ENCODE assay signal across 13 mouse cellular contexts in genomic region chr4:119127229-119127628, GRCm38 (mm10). TPM values are rescaled to one million over a fixed set of nuclear protein-coding genes. Genes with fewer than 3 reads are reported as not detected.
DNase-seq lines count a peak whose midpoint lies in the region; ATAC-seq lines count a peak whose summit lies in the region.
"Had no signal": no experiment of that assay in that cellular context is flagged by ENCODE, and none has a peak within 500 bp of the region (broad histone marks: within the 10 kb centered on the region; RNA-seq: fewer than 3 reads in every experiment).

No protein-coding gene starts in this region.

- ATAC-seq in heart, embryonic 11.5 days (replicated peaks; ENCODE audit: insufficient number of reproducible peaks, low FRiP score, low TSS enrichment) = no peak
- ATAC-seq: forebrain, embryonic 16.5 days had no signal

- no peak for DNase-seq in heart, postnatal 14 days
- peak; percentile 49 for DNase-seq in c-Kit-positive CD71-negative TER-119-negative erythroid progenitor cells, embryonic 14.5 days (ENCODE audit: low read depth)
- DNase-seq in lung, postnatal 14 days = peak; percentile 34
- DNase-seq in splenic B cell, adult 2 months (ENCODE audit: low read depth, low spot score) = peak; percentile 86
- no peak for DNase-seq in embryo, embryonic 10.5 days (ENCODE audit: low spot score)
- no peak for DNase-seq in MN1 (ENCODE audit: low spot score)
- DNase-seq in hindbrain, embryonic 10.5 days (ENCODE audit: low spot score) = no peak
- DNase-seq: cerebellum, adult 11-12 months; kidney, adult 9 months had no signal

- H3K27me3 ChIP-seq in heart, embryonic 11.5 days (ENCODE audit: control insufficient read depth, insufficient read depth, low read length) = no peaks in the 10 kb centered on the region
- H3K27me3 ChIP-seq in splenic B cell, adult 2 months (ENCODE audit: control insufficient read depth, insufficient read depth, low read length, poor library complexity, severe bottlenecking) = no peaks in the 10 kb centered on the region
- no peaks in the 10 kb centered on the region for H3K27me3 ChIP-seq in hindbrain, embryonic 10.5 days (ENCODE audit: insufficient read depth, poor library complexity, severe bottlenecking)
- H3K27me3 ChIP-seq: limb, embryonic 12.5 days; neural tube, embryonic 12.5 days had no signal

- H3K4me3 ChIP-seq in heart, embryonic 11.5 days (ENCODE audit: low read depth, low read length) = no peak overlapping the region
- no peak overlapping the region for H3K4me3 ChIP-seq in hindbrain, embryonic 10.5 days
- H3K4me3 ChIP-seq: limb, embryonic 12.5 days; neural tube, embryonic 12.5 days had no signal

- H3K36me3 ChIP-seq in heart, embryonic 11.5 days (ENCODE audit: control insufficient read depth, insufficient read depth, low read length) = peaks cover 30% of the 10 kb centered on the region
- peaks cover 3% of the 10 kb centered on the region for H3K36me3 ChIP-seq in splenic B cell, adult 2 months (ENCODE audit: control insufficient read depth, insufficient read depth, low read length, poor library complexity, severe bottlenecking)
- peaks cover 100% of the 10 kb centered on the region for H3K36me3 ChIP-seq in hindbrain, embryonic 10.5 days

- peaks cover 57% of the 10 kb centered on the region for H3K4me1 ChIP-seq in heart, embryonic 11.5 days (ENCODE audit: control insufficient read depth, insufficient read depth, low read length)
- H3K4me1 ChIP-seq in hindbrain, embryonic 10.5 days (replicated peaks) = peaks cover 44% of the 10 kb centered on the region; the same call in 1 of the 2 replicates
- H3K4me1 ChIP-seq: neural tube, embryonic 12.5 days had no signal

- 57% methylated on average over 6 of the region's 6 CpGs for WGBS in heart, embryonic 11.5 days (ENCODE audit: insufficient replicate concordance)
- 84% methylated on average over 6 of the region's 6 CpGs for WGBS in hindbrain, embryonic 10.5 days

- no peak overlapping the region for H3K4me2 ChIP-seq in heart, embryonic 11.5 days
- H3K4me2 ChIP-seq: limb, embryonic 12.5 days; neural tube, embryonic 12.5 days had no signal

- no peaks in the 10 kb centered on the region for H3K9me3 ChIP-seq in heart, embryonic 11.5 days (replicated peaks; ENCODE audit: control insufficient read depth, low read length)
- no peaks in the 10 kb centered on the region for H3K9me3 ChIP-seq in hindbrain, embryonic 10.5 days
- H3K9me3 ChIP-seq: limb, embryonic 12.5 days; neural tube, embryonic 12.5 days had no signal

- intact Hi-C loops in heart, postnatal 14 days (cut with DNase I) = no loop called here

- no peak overlapping the region for H3K27ac ChIP-seq in heart, embryonic 11.5 days (ENCODE audit: low read depth, low read length)
- H3K27ac ChIP-seq in hindbrain, embryonic 10.5 days = no peak overlapping the region
- H3K27ac ChIP-seq: limb, embryonic 12.5 days; neural tube, embryonic 12.5 days had no signal

- peak overlapping the region; percentile 2; the same call in 1 of the 2 replicates for H3K9ac ChIP-seq in heart, embryonic 11.5 days (ENCODE audit: low read depth, low read length)
- H3K9ac ChIP-seq: limb, embryonic 12.5 days; neural tube, embryonic 12.5 days had no signal

RNA-seq across cellular contexts. Expression of gene Slc2a1, which starts 18.7 kb away (rescaled TPM):
- 426 and 446 TPM in 2 replicates for polyA plus RNA-seq in heart, embryonic 11.5 days (2014; fragmentation: Nextera tagmentation; extraction: Ambion mirVana)
- total RNA-seq in heart, postnatal 14 days (2021) = 1 to 10 TPM; 6.2 to 8.5 TPM
- 153 and 228 TPM in 2 replicates for polyA plus RNA-seq in hindbrain, embryonic 10.5 days (2016; fragmentation: Nextera tagmentation; extraction: Ambion mirVana)

RNA-seq across cellular contexts. Expression of gene Zfp691, which starts 46.8 kb away (rescaled TPM):
- 10.9 and 13.7 TPM in 2 replicates for polyA plus RNA-seq in heart, embryonic 11.5 days (2014; fragmentation: Nextera tagmentation; extraction: Ambion mirVana)
- total RNA-seq in heart, postnatal 14 days (2021) = 10 to 100 TPM; 18.7 to 20.2 TPM
- 10.0 and 11.0 TPM in 2 replicates for polyA plus RNA-seq in hindbrain, embryonic 10.5 days (2016; fragmentation: Nextera tagmentation; extraction: Ambion mirVana)

Comparison
In these comparisons a context has a peak if more than half of its experiments do, and no peak if none do; other contexts are left out.
1. DNase-seq: peak in c-Kit-positive CD71-negative TER-119-negative erythroid progenitor cells, embryonic 14.5 days (single experiment), lung, postnatal 14 days (single experiment) and splenic B cell, adult 2 months (single experiment); none in heart, postnatal 14 days (0 of 2), embryo, embryonic 10.5 days (single experiment), MN1 (single experiment) and hindbrain, embryonic 10.5 days (single experiment).